Mouse (Mus musculus): Measurements from ENCODE around the gene Camkk2. TPM values are rescaled to one million over a fixed set of nuclear protein-coding genes. Genes with fewer than 3 reads are reported as not detected.

Camkk2 gene
- total RNA-seq, 2 experiments from 2014 or later = 18.4 to 39.0 TPM

DNA sequence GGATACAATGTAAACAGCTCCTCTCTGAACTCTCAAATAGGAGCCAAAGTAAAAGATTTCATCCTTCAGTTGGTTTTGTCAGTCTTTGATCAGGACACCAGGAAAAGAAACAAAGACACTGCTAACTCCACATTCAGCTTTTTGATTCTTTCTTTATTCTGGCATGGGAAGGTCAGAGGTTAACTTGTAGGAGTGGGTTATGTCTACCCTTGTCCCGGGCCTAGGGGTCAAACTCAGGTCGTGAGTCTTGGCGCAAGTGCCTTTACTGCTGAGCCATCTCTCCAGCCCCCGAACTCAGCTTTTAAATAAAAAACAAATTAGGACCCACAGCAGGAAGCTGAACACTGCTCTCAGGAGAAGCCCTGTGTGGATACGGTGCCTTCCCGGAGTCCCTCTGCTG, 23.1 kb downstream of the Camkk2 start:
- ATAC-seq (replicated peaks; ENCODE audit: low FRiP score, low TSS enrichment, poor library complexity, severe bottlenecking) = no peak

DNA sequence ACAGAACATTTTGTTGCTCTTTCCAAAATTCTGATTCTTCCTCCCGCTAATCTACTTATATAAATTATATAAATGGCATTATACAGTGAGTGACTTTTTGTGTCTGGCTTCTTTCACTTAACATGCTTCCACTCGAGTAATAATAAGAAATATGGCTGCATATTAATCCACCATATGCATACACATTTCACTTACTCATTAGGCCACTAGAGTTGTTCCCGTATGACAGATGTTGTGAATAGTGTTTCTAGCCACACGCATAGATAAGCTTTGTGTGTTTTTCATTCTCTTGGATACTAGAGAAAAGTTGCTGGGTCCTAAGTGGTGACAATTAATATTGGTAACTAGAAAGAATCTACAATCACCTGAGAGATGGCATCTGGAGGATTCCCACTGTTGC, 23.6 kb downstream of the Camkk2 start:
- no peak for ATAC-seq (replicated peaks; ENCODE audit: low FRiP score, low TSS enrichment, poor library complexity, severe bottlenecking)

DNA sequence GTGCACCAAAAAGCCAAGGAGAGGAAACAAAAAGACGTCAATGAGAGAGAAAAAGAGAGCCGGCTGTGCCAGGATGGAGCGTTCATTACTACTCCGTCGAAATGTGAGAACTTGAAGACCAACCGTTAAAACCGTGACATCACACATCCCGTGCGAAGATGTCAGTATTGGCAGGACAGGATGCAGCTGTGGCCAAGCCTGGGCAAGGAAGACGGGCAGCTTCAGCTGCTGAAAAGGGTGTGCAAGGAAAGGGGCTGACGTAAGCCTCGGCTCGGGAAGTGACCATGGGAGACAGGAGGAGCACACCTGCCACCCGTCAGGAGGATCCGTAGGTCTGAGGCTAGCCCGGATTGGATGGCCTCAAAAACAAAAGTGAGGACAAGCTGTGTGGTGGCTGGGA, 24.7 kb downstream of the Camkk2 start:
- ATAC-seq (replicated peaks; ENCODE audit: low FRiP score, low TSS enrichment, poor library complexity, severe bottlenecking) = no peak

DNA sequence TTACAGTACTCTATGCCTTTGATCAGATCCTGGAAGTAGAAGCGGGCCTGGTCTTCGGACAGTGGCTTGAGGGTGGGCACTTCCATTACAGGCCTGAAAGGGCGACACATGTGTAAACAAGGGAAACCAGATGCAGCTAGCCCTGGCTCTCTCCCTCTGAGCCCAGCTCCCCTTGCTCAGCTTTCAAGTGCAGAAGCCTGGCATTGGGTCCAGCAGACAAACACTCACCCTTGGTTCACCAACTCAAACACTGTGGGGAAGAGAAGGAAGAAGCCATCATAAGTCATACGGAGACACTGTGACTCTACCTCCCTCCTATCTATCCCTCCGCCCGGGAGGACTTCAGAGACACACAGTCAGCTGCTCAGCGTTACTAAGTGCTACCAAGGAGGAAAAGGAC, 31.3 kb downstream of the Camkk2 start:
- no peak for ATAC-seq (replicated peaks; ENCODE audit: low FRiP score, low TSS enrichment, poor library complexity, severe bottlenecking)

DNA sequence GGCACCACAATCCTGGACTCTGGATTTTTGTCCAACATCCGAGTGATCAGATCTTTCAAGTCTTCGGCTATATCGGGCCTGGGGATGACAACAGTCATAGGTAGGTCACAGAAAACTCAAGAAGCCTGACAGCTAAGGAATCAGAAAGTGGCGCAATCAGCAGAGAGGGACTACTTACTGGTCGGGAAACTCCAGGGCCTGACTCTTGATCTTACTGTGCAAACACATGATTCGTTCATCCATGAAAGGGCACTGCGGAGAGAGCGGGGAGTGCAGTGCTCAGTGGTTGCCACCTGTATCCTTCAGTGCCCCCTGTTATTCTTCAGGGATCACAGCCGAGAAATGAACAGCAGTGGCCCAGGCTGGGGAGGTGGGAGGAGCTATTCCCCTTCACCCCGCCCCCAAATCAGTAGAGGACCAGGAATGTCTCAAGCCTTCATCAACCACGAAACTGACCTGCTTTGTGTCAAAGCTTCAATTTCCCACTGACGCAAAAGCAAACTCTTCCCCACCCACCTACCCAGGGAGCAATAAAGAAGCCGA, 35.3 kb downstream of the Camkk2 start:
- ATAC-seq (replicated peaks; ENCODE audit: low FRiP score, low TSS enrichment, poor library complexity, severe bottlenecking) = no peak

DNA sequence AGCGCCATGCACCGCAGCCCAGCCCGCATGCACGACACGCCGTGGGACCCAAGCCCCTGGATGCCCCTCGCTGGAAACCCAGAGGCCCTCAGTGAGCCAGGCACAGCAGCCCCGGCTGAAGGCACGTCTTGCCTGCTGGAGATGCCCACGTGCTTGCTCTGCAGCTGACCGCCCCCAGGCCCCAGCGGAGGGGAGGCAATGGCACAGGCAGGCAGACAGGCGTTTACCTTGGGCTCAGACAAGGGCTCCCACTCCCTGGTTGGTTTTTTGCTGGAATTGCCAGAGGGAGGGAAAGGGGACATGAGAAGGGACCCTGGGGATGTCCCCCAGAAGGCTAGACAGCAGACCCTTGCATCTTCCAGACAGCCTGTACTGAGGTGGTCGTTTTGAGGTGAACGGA, 42.4 kb downstream of the Camkk2 start:
- ATAC-seq (replicated peaks; ENCODE audit: low FRiP score, low TSS enrichment, poor library complexity, severe bottlenecking) = no peak

DNA sequence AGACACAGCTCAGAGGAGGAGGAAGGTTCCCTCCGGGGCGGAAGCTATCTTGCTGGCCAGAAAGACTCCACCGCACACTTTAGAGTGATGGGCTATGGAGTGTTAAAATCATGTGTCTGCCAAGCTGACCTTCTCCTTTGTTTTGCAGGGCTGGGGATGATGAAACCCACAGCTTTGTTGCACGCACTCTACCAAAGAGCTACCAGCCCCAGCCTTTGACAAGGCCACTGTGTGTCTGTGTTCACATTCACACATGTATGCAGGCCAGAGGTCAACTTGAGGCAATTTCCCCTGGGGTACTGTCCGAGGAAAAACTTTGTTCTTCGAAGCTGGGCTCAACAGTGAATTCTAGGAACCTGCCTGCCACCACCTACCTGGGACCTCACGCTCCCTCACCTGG, 43.4 kb downstream of the Camkk2 start:
- ATAC-seq (replicated peaks; ENCODE audit: low FRiP score, low TSS enrichment, poor library complexity, severe bottlenecking) = no peak

DNA sequence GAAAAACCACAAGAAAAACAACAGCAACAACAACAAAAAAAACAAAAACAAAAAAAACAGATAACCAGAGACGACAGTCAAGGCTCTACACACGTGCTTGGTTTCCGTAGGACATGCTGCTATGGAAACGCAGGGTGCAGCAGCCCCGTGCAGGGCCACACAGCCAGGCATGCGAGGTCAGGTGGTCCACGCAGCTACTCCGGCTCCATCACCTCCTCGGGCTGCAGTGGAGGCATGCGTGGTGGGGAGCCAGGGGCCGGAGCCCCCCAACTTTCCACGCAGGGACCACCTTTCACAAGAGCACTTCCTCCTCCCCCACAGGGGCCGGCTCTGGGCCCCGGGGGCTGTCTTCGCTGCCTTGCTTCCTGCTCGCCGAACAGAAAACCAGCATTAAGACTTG, 45.3 kb downstream of the Camkk2 start:
- ATAC-seq (replicated peaks; ENCODE audit: low FRiP score, low TSS enrichment, poor library complexity, severe bottlenecking) = peak; percentile 65; the same call in 1 of the 2 replicates

DNA sequence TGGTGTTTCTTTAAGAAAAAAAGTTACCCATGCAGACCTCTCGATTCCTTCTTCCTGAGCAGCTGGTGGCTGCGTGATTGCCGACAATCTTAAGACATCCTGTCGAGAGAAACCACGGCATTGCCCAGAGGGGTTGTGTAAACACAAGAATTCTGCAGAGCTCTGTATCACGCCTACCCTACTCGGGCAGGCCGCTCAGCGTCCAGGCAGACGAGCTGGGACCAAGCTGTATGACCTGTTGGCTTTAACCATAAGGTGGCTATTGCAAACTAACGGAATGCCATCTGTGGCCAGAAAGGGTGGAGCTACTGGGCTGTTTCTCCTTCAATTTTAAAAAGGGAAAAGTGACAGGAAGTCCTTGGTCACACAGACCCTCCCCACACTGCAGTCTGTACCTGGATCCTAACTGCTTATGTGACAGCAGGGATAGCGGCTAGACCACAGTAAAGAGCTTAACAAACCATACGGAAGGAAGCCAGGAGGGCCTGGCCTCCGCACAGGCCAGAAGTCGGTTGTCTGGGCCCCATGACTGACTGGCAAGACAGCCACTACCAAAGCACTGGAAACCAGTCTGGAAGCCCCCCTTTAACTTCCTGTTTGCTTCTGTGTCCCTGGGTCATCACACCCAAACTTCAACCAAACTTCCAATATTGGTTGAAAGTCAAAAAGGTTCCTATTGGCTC, 47.1 kb downstream of the Camkk2 start:
- ATAC-seq (replicated peaks; ENCODE audit: low FRiP score, low TSS enrichment, poor library complexity, severe bottlenecking) = 0 out of 2 replicates have a peak, but pooled peaks have one; percentile 13

DNA sequence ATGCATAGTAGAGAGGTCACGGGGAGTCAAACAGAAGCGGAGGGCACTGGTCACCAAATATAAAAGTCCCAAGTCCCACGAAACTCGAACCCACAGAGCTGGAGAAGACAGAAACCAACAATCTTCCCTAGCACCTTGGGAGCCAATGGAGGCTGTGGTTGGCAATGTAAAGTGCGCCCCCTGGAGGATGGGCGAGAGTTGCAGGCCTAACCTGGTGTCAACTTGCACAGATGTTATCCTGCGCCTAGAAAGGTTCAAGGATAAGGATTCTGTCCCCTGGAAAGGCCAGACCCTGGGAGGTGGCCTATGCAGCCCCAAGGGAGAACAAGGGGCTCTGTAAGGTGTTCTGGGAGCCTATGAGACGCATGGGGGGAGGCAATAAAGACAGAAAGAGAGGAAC, 47.9 kb downstream of the Camkk2 start:
- ATAC-seq (replicated peaks; ENCODE audit: low FRiP score, low TSS enrichment, poor library complexity, severe bottlenecking) = peak; percentile 60

DNA sequence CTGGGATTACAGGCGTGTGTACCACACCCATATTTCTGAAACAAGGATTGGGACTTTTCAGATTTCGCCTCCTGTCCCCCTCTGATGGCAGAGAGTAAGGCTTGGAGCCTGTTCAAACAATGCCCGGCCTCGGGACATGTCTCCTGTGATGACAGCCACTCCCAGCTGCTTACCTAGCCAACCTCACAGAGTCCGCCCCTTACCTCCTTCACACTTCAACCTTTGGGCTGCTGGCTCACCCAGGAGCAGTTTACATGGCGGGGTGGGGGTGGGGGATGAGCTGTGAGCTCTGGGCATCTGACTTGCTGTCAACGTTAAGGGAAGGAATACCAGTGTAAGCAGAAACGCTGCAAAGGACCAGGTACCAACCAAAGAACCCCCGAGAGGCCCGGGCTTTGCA, 48.4 kb downstream of the Camkk2 start:
- ATAC-seq (replicated peaks; ENCODE audit: low FRiP score, low TSS enrichment, poor library complexity, severe bottlenecking) = no peak

DNA sequence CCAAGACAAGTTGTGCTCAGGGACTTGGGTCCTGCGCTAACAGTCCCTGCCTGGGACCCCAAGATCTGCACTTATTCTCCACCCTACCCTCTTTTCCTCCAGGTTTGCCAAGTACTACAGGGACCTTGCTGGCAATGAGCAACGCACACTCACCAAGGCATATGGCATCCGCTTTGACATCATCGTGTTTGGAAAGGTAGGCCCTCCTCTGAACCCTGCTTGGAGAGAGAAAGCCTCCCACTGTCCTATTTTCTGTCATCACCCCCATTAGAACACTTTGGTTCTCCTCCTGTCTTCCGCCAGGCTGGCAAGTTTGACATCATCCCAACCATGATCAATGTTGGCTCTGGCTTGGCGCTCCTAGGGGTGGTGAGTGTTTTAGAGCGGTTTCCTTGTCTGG, 52.1 kb downstream of the Camkk2 start:
- no peak for ATAC-seq (replicated peaks; ENCODE audit: low FRiP score, low TSS enrichment, poor library complexity, severe bottlenecking)

DNA sequence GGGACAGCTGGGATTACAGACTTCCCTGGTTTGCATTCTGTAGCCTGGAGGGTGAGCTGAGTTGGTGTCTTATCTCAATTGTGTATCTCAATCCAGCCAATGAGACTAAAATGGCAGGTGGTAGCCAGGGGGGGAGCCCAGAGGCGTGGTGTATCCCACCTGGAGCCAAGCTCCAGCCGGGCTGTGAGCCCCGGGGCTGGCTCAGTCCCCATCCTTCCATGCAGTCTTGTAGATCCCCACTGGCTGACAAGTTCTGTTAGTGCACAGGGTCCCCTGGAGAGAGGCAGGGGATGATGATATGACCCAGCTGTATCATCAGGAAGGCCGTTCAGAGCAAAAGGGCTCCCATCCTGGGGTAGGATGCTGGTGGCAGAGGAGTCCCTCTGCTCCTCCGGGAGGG, 52.6 kb downstream of the Camkk2 start:
- no peak for ATAC-seq (replicated peaks; ENCODE audit: low FRiP score, low TSS enrichment, poor library complexity, severe bottlenecking)

DNA sequence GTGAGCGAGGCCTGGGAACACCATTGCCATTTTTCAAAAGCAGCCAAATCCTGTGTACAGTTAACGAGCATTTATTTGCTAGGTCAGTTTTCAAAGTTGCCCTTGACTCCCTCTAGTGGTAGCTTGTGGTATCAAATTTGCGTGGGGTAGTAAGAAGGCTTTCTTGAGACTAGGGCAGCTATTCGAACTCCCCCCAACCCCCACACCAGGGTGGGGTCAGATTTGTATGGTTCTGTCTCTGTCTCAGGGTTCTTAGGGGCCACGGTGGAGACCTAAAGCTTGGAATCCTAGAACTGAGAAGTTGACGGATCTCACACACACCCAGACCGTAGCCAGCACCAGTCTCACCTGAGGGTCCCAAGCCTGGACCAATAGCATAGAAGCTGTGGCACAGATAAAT, 53.1 kb downstream of the Camkk2 start:
- peak; percentile 39; the same call in 1 of the 2 replicates for ATAC-seq (replicated peaks; ENCODE audit: low FRiP score, low TSS enrichment, poor library complexity, severe bottlenecking)

DNA sequence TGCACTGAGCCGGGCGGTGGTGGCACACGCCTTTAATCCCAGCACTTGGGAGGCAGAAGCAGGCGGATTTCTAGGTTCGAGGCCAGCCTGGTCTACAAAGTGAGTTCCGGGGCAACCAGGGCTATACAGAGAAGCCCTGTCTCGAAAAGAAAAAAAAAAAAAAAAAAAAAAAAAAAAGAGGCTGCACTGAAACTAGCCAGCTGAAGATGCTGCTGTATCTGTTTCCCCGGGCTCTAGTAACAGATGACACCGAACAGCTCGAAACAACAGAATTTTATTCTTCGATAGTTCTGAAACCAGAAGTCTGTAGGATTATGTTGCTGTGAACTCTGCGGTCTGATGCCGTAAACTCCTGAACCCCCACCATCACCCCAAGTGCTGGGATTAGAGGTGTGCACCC, 53.8 kb downstream of the Camkk2 start:
- no peak for ATAC-seq (replicated peaks; ENCODE audit: low FRiP score, low TSS enrichment, poor library complexity, severe bottlenecking)

DNA sequence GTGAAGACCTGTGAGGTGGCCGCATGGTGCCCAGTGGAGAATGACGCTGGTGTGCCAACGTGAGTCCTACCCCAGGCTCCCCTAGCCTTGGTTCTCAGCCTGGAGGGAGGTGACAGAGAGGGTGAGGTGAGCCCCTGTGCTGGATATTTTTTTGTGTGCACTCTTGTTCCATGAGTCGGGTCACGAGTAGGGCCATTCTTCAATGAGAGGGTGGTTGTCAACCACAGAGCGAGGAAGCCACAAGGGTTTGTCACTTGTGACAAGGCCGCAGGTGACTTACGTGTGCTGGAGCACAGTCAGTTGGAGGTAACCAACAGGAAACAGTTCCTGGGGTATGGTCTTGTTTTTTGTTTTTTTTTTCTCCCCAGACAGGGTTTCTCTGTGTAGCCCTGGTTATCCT, 60.0 kb downstream of the Camkk2 start:
- ATAC-seq (replicated peaks; ENCODE audit: low FRiP score, low TSS enrichment, poor library complexity, severe bottlenecking) = no peak

DNA sequence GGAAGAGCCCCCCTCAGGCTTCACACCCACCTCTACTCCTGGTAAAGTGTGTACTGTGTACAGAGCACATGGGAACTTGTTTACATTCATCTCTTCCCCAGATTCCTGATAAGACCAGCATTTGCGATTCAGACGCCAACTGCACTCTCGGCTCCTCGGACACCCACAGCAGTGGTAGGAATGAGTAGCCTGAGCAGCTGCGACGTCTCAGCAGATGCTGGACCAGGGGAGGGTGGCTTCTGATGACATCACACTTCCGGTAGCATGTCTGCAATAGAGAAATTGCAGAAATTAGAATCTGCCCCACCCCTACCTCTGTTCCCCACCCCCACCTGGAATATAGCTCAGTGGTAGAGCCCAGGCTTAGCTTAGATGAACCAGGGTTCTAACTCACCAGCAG, 60.8 kb downstream of the Camkk2 start:
- no peak for ATAC-seq (replicated peaks; ENCODE audit: low FRiP score, low TSS enrichment, poor library complexity, severe bottlenecking)

DNA sequence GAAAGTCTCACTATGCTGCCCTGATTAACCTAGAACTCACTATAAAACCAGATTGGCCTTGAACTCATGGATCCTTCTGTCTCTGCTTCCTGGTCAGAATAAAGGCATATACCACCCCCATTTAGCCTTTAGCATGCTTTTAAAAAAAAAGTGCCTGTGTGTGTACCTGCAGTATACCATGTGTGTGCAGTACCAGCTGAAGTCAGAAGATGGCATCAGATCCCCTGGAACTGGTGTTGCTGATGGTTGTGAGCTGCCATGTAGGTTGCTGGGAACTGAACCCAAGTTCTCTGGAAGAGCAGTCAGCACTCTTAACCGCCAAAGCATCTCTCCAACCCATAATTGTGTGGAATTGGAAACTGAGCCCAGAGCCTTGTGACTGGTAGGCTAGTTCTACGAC, 62.4 kb downstream of the Camkk2 start:
- no peak for ATAC-seq (replicated peaks; ENCODE audit: low FRiP score, low TSS enrichment, poor library complexity, severe bottlenecking)

DNA sequence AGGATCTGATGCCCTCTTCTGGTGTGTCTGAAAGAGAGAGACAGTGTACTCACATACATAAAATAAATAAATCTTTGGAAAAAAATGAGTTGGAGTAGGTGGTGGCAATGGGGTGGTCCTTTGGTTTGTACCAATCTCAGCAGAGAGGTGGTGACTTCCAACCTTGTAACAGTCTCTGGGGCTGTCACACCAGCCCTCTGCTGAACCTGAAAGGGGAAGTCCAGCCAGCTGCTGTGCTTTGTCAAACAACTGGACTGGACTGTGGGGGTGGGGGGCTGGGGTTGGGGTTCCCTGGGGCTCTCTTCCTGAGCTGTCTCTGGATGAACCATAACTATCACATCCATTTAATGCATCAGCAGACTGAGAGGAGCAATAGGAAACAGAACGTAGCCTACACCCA, 63.5 kb downstream of the Camkk2 start:
- ATAC-seq (replicated peaks; ENCODE audit: low FRiP score, low TSS enrichment, poor library complexity, severe bottlenecking) = no peak

DNA sequence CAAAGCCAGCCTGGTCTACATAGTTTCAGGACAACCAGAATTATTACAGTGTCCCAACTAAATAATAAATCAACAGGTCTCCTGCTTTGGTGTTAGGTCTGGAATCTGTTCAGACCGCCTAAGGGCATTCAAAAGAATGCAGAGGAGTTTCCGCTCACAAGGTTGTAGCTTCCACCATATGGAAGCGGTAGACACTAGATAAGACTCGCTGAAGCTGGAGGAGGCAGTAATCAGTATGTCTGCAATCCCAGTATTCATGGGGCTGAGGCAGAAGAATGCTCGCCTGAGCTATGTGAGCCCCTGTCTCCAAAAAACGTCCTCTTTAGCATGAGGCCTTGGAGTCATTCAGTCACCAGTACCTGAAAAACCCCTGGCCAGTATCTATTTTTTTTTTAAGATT, 70.4 kb downstream of the Camkk2 start:
- peak; percentile 66 for ATAC-seq (replicated peaks; ENCODE audit: low FRiP score, low TSS enrichment, poor library complexity, severe bottlenecking)

DNA sequence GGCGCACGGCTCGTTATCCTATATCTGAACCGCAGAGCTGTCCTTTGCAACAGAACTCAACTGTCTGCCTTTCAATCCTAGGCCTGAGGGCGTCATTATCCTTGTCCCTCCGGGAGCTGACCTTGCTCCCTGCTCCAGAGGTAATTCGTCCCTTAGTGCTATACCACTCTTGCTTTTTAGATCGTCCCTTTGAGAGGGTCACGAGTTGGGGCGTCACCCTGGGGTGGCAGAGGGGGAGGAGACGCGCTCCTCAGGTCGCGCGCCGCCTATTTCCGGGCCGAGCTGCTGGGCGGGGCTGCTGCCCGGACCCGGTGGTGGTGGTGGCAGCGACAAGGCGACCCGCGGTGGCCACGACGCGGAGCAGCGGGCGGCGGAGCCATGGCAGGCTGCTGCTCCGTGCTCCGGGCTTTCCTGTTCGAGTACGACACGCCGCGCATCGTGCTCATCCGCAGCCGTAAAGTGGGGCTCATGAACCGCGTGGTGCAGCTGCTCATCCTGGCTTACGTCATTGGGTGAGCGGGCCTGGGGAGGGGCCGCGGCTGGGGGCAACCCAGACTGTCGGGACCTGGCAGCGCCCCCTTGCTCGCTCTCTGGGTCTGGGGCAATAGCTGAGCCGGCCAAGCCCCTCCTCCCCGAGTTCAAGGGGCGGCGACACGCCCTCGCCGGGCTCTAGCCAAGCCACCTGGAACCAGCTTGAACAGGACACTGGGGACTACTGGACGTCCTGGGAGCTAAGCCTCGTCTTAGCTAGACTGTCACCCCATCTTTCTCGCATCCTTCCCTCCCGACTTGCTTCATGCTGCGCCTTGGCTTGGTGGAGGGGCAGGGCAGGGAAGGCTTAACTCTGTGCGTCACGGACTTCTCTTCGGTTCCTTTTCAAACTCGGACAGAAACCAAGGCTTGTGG, 71.7 kb downstream of the Camkk2 start, which contains the start of gene P2rx4:
P2rx4 (plus strand) TSS at position 269 of the 906 bp plus-strand sequence.
- ATAC-seq (replicated peaks; ENCODE audit: low FRiP score, low TSS enrichment, poor library complexity, severe bottlenecking) = peak; percentile 79

Data from megakaryocyte-erythroid progenitor cell, adult 5-6 weeks (primary cell).